Mouse (Mus musculus) bone marrow macrophage, adult 2 months (primary cell): Measurements from ENCODE around the gene Mycbpap.

Source experiments
- CTCF ChIP-seq: IDR thresholded peaks from 2 replicates; pipeline ENCODE4 v1.5.1; 2012; ENCODE audit warnings: low read depth, mild to moderate bottlenecking, low read length, moderate library complexity
- POLR2A ChIP-seq: IDR thresholded peaks from 2 replicates; pipeline ENCODE4 v1.6.1; 2012; ENCODE audit warnings: mild to moderate bottlenecking, low read depth, low read length, borderline replicate concordance

GRCm38 (mm10) chr11:94570612-94571011 is 49.1 kb upstream of the Mycbpap start:
- TF ChIP-seq POLR2A (no peak), CTCF (no peak)
